Mouse (Mus musculus) gastrocnemius, postnatal 4 days (tissue): ENCODE results near the gene Taar7f. TPM values are rescaled to one million over a fixed set of nuclear protein-coding genes. Genes with fewer than 3 reads are reported as not detected.
"Not testable (repeated sequence)": the region's sequence is repeated elsewhere in the genome, so short reads cannot be mapped to it uniquely, and the experiment has no call there.

Experiments
- DNase-seq, 2 experiments: peaks; one replicate each; pipeline ENCODE4 v3.0.0; 2021 to 2022; ENCODE audit warnings: low spot score in 2 of 2, mixed read lengths in 2 of 2
- long read RNA-seq, 2 experiments: library from polyadenylated mRNA; stranded (forward); transcript quantifications; one replicate each; pipeline ENCODE4 v2.0.0; 2021
- total RNA-seq, 2 experiments: library from RNA; stranded (reverse); gene quantifications; 2 replicates each; pipeline ENCODE4 v1.2.3; 2021

Taar7f gene
- not detected for total RNA-seq
- long read RNA-seq, experiment 1, result 0 reads
- long read RNA-seq, experiment 2, result 0 reads

DNA sequence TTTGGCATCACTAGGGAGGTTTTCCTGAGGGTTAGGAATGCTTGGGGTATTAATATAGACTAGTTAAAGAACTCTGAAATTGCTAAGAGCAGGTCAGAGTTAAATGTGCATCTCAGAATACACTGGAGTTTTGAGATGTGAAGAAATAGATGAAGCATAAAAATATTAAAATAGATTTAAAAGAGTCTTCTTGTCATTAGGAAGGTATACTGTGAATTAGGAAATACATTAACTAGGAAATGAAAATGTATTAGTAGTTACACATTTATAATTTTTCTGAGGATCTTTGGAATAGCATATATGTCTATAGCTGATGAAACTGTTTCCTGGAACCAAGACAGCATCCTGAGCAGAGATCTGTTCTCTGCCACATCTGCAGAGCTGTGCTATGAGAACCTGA lies at the start of gene Taar7f:
TSS of gene Taar7f (plus strand) at position 301 of the 400 bp plus-strand sequence.
- DNase-seq, result no peak

DNA sequence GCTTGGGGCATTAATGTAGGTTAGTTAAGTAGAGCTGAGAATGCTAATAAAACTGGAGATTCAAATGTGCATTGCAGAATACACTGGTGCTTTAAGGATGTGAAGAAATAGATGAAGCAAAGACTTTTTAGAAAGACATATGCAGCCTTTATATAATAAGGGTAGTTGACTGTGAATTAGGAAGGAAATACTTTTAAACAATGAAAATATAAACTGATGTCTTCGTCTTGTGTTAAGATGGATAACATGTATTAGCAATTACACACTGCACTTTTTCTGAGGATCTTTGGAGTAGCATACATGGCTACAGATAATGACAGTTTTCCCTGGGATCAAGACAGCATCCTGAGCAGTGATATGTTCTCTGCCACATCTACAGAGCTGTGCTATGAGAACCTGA lies 49.7 kb upstream of the Taar7f start, which contains the start of gene Taar7b:
TSS of gene Taar7b (plus strand) at position 301 of the 400 bp plus-strand sequence.
- DNase-seq, result no peak

GRCm38 (mm10) chr10:24006442-24006841 lies 42.9 kb upstream of the Taar7f start:
- DNase-seq, result no peak

GRCm38 (mm10) chr10:24007034-24007433 lies 42.3 kb upstream of the Taar7f start:
- DNase-seq, result no peak

- DNase-seq, result no peak
Observed at GRCm38 (mm10) chr10:24008143-24008542, 41.2 kb upstream of the Taar7f start.

- no peak for DNase-seq
Observed at GRCm38 (mm10) chr10:24026922-24027321, 22.4 kb upstream of the Taar7f start, which contains the start of gene Taar7d. Taar7d (plus strand) TSS chr10:24027222.

DNA sequence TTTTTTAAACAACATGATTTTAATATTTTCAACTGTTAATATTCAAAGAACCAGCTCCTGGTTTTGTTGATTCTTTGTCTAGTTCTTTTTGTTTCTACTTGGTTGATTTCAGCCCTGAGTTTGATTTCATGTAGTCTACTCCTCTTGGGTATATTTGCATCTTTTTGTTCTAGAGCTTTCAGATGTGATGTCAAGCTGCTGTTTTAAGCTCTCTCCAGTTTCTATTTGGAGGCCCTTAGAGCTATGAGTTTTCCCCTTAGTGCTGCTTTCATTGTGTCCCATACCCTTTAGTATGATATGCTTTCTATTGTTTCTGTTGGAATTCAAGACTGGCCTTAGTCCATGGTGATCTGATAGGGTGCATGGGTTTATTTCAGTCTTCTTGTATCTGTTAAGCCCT lies 18.0 kb upstream of the Taar7f start:
- DNase-seq, result no peak

DNA sequence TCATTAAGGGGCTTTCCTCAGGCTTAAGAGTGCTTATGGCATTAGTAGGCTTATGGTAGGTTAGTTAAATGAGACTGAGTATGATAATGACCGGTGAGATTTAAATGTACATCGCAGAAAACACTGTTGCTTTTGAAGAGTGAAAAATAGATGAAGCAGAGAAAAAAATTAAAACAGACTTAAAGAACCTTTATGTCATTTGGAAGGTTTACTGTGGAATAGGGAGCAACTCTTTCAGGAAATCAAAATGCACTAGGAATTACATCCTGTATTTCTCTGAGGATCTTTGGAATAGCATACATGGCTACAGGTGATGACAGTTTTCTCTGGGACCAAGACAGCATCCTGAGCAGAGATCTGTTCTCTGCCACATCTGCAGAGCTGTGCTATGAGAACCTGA lies 12.0 kb upstream of the Taar7f start, which contains the start of gene Taar7e:
TSS of gene Taar7e (plus strand) at position 301 of the 400 bp plus-strand sequence.
- no peak for DNase-seq

DNA sequence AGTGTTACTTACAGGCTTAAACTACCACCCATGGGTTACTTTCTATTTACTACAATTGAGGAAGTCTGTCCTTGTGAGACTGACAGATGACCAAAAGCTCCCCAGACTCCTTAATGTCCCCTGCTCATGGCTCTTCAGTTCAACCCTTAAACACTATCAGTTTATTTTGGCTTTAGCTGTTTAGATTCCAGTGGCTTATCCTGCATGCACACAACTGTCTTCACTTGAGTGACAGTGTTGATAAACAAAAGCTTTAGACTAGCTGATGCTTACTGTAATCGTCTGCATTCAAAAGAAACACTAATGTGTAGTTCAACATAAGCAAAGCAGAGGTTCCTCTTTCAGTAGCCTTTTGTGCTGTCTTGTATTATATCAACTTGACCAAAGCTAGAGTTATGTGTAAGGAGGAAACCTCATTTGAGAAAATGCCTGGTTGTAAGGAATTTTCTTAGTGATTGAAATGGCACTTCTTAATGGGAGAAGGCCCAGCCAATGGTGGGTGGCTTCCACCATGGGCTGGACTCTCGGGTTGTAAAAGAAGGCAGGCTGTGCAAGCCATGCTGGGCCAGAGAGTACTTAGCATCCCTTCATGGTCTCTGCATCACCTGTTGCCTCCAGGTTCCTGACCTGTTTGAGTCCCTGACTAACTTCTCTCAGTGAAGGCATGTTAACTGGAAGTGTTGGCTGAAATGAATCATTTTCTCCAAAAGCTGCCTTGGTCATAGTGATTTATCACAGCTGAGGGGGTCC lies 9.0 kb upstream of the Taar7f start:
- DNase-seq, result no peak

DNA sequence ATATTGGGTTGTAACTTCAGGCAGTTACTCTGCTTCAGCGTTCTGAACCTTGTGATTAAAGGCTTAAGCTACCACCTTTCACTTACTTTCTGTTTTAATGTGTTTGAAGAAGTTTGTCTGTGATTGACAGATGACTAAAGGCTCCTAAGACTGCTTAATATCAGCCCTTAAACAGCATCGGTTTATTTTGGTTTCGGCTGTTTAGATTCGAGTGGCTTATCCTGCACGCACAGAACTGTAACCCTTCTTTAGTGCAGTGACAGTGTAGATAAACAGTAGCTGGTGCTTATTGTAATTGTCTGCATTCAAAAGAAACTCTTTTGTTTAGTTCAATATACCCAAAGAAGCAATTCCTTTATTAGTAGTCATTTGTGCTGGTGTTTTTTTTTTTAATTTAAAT lies 2.7 kb downstream of the Taar7f start:
- DNase-seq, result no peak

GRCm38 (mm10) chr10:24058986-24059385 lies 9.7 kb downstream of the Taar7f start:
- DNase-seq, result no peak

- not testable (repeated sequence) for DNase-seq
Observed at GRCm38 (mm10) chr10:24074751-24075150, 25.4 kb downstream of the Taar7f start.

GRCm38 (mm10) chr10:24076200-24076599 lies 26.9 kb downstream of the Taar7f start, which contains the start of gene Taar8a:
Taar8a (plus strand) TSS chr10:24076500.
- not testable (repeated sequence) for DNase-seq

DNA sequence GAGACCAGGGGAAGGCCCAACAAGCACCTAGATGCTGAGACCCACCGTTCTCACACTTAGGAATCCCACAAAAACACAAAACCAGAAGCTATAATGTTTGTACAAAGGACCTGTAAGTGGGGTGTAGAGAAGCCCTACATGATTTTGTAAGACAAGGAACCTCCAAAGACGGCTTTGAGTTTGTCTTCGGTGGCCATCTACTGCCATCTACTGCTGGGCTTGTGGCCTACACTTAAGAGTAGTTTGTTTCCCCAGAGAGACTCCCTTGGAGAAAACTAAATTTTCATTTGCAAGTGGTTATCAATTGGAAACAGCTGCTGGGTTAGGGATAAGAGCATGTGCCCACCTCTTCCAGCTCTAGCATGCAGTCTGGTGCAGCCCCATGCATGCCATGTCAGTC lies 30.9 kb downstream of the Taar7f start:
- DNase-seq, result peak in 1 of 2 experiments; percentile 8

DNA sequence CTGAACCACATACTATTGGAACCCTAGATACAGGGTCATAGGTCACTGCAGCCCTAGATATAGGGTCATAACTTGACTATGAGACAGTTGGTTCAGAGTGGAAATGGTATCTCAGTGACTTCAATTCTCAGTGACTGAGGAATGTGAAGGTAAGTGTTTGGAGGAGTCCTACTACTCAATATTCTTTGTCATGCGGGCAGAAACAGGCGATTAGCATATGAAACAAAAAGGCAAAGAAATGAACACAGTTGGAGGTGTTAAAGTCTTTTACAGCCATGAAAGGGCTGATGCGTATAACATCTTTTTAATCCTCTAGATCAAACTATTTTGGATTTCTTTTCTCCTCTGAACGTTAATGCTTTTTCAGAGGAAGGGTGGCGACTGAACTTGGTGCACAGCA lies 36.6 kb downstream of the Taar7f start:
- no peak for DNase-seq

GRCm38 (mm10) chr10:24086555-24086954 lies 37.2 kb downstream of the Taar7f start:
- DNase-seq, result no peak

GRCm38 (mm10) chr10:24087168-24087567 lies 37.9 kb downstream of the Taar7f start:
- DNase-seq, result no peak

DNA sequence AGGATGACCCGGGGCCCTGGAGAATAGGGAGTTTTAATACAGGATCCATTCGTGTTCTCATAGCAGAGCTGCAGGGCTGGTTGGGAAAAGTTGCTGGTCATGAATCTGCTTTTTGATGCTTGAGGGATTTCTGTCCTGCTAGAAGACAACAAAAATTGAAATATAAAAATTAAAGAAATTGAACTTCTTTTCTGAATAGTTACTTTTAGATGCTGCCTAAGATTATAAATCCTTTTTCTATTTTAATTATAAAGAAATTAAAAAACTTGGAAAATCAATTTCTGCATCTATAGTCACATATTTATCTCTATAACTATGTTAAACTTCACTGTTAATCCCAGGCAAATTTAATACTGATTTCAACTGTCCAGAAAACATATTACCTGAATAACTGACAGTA lies 42.9 kb downstream of the Taar7f start, which contains the start of gene Taar8b:
TSS of gene Taar8b (minus strand) at position 101 of the 400 bp plus-strand sequence.
- no peak for DNase-seq

GRCm38 (mm10) chr10:24097010-24097409 lies 47.7 kb downstream of the Taar7f start:
- DNase-seq, result not testable (repeated sequence)
